Mouse (Mus musculus): ENCODE measurements at regions not wholly inside any gene's neighbourhood (a gene's known extent, or its start where the extent isn't known, plus 50 kb on each side); places are given as distances from the start of the nearest gene placed in this dataset.

- ATAC-seq = no peak
- CTCF ChIA-PET = no interaction called here
- in situ Hi-C loops (cut with MboI; ENCODE audit: low pct_unique_long_range_greater_than_20kb) = no loop called here
- no peak for DNase-seq (ENCODE audit: low read depth, low spot score)
- TF ChIP-seq CTCF (IDR thresholded peaks at IDR 0.05) = no peak
- H3K27me3 ChIP-seq = peaks cover 3% of the 10 kb centered on the region
- POLR2A ChIA-PET = no interaction called here
Observed at GRCm38 (mm10) chr5:46186908-46187307, 329.5 kb upstream of the Lcorl start.

- TF ChIP-seq CTCF (IDR thresholded peaks at IDR 0.05) = no peak
- ATAC-seq (no peak), DNase-seq (ENCODE audit: low read depth, low spot score) (no peak)
- ChIA-PET POLR2A (no interaction called here), CTCF (no interaction called here)
- peaks cover 7% of the 10 kb centered on the region for H3K27me3 ChIP-seq
- in situ Hi-C loops (cut with MboI; ENCODE audit: low pct_unique_long_range_greater_than_20kb) = no loop called here
Observed at GRCm38 (mm10) chr5:46182157-46182556, 324.7 kb upstream of the Lcorl start.

GRCm38 (mm10) chr5:46172315-46172714 is 314.9 kb upstream of the Lcorl start:
- peaks cover 11% of the 10 kb centered on the region for H3K27me3 ChIP-seq
- ChIA-PET CTCF (no interaction called here), POLR2A (no interaction called here)
- TF ChIP-seq CTCF (IDR thresholded peaks at IDR 0.05) = no peak
- DNase-seq (ENCODE audit: low read depth, low spot score) (no peak), ATAC-seq (no peak)
- in situ Hi-C loops (cut with MboI; ENCODE audit: low pct_unique_long_range_greater_than_20kb) = no loop called here

DNA sequence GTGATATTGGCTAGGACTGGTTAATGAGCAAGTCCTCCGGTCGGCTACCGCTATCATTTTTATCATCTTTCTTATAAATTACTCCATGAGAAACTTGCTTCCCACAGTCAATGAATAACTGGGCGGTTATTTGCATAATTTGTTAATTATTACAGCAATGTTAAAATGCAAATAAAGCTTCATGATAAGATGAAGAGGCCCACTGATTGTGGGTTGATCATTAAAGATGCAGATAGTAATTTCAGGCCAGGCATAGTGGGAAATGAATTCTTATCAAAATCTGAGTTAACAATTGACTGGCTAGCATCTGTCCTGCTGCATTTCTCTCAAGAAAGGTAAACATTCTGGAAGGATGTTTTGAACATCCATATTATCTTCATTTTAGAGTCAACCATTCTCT is 303.4 kb upstream of the Lcorl start:
- ATAC-seq (no peak), DNase-seq (ENCODE audit: low read depth, low spot score) (no peak)
- POLR2A ChIA-PET = no interaction called here
- peaks cover 11% of the 10 kb centered on the region for H3K27me3 ChIP-seq
- CTCF ChIA-PET = no interaction called here
- no peak for TF ChIP-seq CTCF (IDR thresholded peaks at IDR 0.05)
- in situ Hi-C loops (cut with MboI; ENCODE audit: low pct_unique_long_range_greater_than_20kb) = no loop called here

DNA sequence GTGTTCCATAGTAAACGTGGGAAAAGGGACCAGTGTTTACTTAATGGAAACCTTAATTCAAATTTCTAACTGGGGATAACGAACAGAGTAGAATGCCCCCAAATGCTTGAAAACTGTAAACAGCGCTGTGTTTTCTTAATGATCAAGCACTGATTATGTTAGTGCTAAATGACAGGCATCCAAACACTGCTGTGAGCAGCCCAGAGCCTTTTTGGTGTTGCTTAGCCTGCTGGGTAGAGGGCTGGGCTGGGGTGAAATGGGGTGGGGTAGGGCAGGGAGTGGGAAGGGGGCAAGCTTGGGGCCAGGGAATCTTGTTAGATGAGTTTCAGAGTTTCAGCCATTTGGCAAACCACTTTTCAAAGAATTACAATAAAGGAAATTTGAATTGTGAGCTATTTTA is 294.6 kb upstream of the Lcorl start:
- TF ChIP-seq CTCF (IDR thresholded peaks at IDR 0.05) = no peak
- POLR2A ChIA-PET = interaction anchor here (0.5 to 0.7 kb wide), 2 partner anchors 324 to 883 kb away, joined by 3 read pairs; no protein-coding TSS in a partner anchor
- ATAC-seq = no peak
- peaks cover 19% of the 10 kb centered on the region for H3K27me3 ChIP-seq
- CTCF ChIA-PET = interaction anchor here (0.9 to 1.5 kb wide), 2 partner anchors 11 to 13 kb away, joined by 3 to 5 read pairs; no protein-coding TSS in a partner anchor
- DNase-seq (ENCODE audit: low read depth, low spot score) = no peak
- in situ Hi-C loops (cut with MboI; ENCODE audit: low pct_unique_long_range_greater_than_20kb) = no loop called here

- ATAC-seq (no peak), DNase-seq (ENCODE audit: low read depth, low spot score) (no peak)
- in situ Hi-C loops (cut with MboI; ENCODE audit: low pct_unique_long_range_greater_than_20kb) = no loop called here
- H3K27me3 ChIP-seq = peaks cover 27% of the 10 kb centered on the region
- ChIA-PET POLR2A (no interaction called here), CTCF (no interaction called here)
- TF ChIP-seq CTCF (IDR thresholded peaks at IDR 0.05) = no peak
Observed at GRCm38 (mm10) chr5:46150825-46151224, 293.4 kb upstream of the Lcorl start.

GRCm38 (mm10) chr5:46149851-46150615 is 292.6 kb upstream of the Lcorl start:
- no peak for ATAC-seq
- ChIA-PET POLR2A (no interaction called here), CTCF (no interaction called here)
- TF ChIP-seq CTCF (IDR thresholded peaks at IDR 0.05) = no peak
- DNase-seq (ENCODE audit: low read depth, low spot score) = no peak
- in situ Hi-C loops (cut with MboI; ENCODE audit: low pct_unique_long_range_greater_than_20kb) = no loop called here
- H3K27me3 ChIP-seq = peaks cover 23% of the 10 kb centered on the region

DNA sequence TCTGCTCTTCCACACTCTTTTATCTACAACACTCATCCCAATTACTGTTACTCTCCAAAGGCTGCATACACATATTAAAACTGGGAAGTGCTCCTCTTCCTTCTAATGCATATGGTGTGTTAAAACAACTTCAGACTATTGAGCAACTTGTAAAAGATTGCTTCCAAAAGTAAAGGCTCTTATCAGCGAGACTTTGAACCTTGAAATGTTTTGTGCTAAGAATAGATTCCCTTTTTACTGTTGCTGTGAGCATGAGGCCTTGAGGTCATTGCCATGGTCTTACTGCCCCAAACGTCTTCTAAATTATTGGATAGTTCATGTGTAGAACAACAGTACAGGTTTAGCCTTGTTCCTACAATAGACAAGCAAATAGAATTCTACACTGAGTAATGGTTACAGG is 281.6 kb upstream of the Lcorl start:
- in situ Hi-C loops (cut with MboI; ENCODE audit: low pct_unique_long_range_greater_than_20kb) = no loop called here
- TF ChIP-seq CTCF (IDR thresholded peaks at IDR 0.05) = no peak
- no peak for ATAC-seq
- ChIA-PET CTCF (no interaction called here), POLR2A (no interaction called here)
- H3K27me3 ChIP-seq = peaks cover 44% of the 10 kb centered on the region
- DNase-seq (ENCODE audit: low read depth, low spot score) = no peak

DNA sequence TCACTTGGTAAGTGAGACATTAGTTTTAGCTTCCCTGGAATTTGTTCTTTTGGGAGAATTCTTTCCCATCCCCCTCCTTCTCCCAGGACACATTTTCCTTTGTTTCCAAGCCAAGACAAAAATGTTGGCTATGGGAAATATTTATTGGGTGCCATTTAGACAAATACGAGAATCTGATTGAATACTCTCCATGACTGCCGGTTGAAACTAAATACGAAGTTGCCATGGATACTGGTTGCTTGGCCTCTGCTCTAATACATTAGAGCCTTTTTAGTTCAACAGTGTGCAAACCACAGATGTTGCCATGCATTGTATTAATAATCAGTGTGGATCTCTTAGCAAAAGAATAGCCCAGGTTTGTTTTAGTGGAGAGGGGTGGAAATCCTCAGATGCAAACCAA is 280.3 kb upstream of the Lcorl start:
- ATAC-seq (no peak), DNase-seq (ENCODE audit: low read depth, low spot score) (no peak)
- H3K27me3 ChIP-seq = peaks cover 47% of the 10 kb centered on the region
- TF ChIP-seq CTCF (IDR thresholded peaks at IDR 0.05) = no peak
- ChIA-PET CTCF (no interaction called here), POLR2A (no interaction called here)
- in situ Hi-C loops (cut with MboI; ENCODE audit: low pct_unique_long_range_greater_than_20kb) = no loop called here

DNA sequence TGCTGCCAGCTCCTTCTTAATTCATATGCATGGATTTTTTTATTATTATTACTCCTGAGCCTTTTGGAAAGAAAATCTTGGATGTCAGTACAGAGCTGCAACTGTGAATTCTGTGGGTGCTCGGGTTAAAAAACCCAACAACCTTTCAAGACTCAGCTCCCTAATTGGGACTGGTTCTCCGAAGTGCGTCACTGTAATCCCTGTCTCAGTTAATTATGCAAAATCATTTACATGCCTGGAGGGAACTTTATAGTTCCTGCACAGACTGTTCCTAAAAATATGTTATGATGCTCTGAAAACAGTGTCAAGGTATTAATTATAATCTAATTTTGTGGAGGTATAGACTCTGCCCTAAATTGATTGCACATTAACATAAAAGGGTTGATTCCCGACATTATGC is 250.6 kb upstream of the Lcorl start:
- peaks cover 64% of the 10 kb centered on the region for H3K27me3 ChIP-seq
- in situ Hi-C loops (cut with MboI; ENCODE audit: low pct_unique_long_range_greater_than_20kb) = no loop called here
- ChIA-PET CTCF (interaction anchor here (1.2 kb wide), 1 partner anchor 10 kb away, joined by 3 read pairs; no protein-coding TSS in a partner anchor), POLR2A (no interaction called here)
- DNase-seq (ENCODE audit: low read depth, low spot score) = no peak
- TF ChIP-seq CTCF (IDR thresholded peaks at IDR 0.05) = no peak
- no peak for ATAC-seq

DNA sequence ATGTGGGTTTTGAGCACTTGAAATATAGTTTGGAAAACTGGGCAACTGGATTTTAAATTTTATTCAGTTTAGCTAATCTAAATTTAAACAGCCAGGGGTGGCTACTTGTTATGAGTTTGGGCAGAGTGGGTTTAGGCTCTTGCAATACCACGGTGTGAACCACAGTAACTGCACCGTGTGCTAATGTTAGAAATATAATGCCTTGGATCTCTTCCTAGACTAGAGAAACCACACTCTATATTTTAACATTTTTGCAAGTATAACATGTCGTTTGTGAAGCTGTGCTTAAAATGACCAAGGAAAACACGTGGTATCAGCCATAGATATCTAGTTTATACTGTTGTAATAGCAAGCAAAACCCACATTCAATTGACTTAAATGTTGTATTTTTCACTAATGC is 245.9 kb upstream of the Lcorl start:
- DNase-seq (ENCODE audit: low read depth, low spot score) (no peak), ATAC-seq (no peak)
- TF ChIP-seq CTCF (IDR thresholded peaks at IDR 0.05) = no peak
- in situ Hi-C loops (cut with MboI; ENCODE audit: low pct_unique_long_range_greater_than_20kb) = no loop called here
- POLR2A ChIA-PET = interaction anchor here (1.0 kb wide), 1 partner anchor 26 kb away, joined by 3 read pairs; no protein-coding TSS in a partner anchor
- CTCF ChIA-PET = no interaction called here
- H3K27me3 ChIP-seq = peaks cover 48% of the 10 kb centered on the region

DNA sequence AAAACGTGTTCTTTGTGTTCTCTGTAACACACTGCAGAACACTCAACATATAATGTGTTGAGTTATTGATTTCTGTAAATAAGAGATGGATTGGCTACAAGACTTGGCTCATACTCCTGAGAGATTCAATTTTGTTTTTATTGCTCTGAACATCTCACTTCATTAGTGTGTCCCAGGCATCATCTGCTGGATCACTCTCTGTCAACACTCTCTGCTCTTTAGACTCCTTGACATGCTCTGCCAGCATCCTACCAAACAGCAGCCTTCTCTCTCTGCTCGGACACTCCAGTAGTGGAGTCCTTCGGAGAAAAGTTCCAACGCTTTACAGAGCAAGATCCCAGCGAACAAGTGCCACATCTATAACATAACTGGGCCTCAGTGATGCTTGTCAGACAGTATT is 235.1 kb upstream of the Lcorl start:
- in situ Hi-C loops (cut with MboI; ENCODE audit: low pct_unique_long_range_greater_than_20kb) = no loop called here
- no peak for DNase-seq (ENCODE audit: low read depth, low spot score)
- POLR2A ChIA-PET = no interaction called here

More for the DNA sequence above, 235.1 kb upstream of the Lcorl start:
- peaks cover 21% of the 10 kb centered on the region for H3K27me3 ChIP-seq
- TF ChIP-seq CTCF (IDR thresholded peaks at IDR 0.05) = no peak
- ATAC-seq = no peak
- CTCF ChIA-PET = no interaction called here

Measured in Patski (cell line).